Mouse (Mus musculus) erythroblast, embryonic 14.5 days (primary cell): ENCODE measurements around the gene Tnks2. TPM values are rescaled to one million over a fixed set of nuclear protein-coding genes. Genes with fewer than 3 reads are reported as not detected.
A peak's percentile ranks its signal among the peaks of the same experiment; 100 is the strongest.

Source experiments
- H3K27me3 ChIP-seq: 2 replicates; pipeline ENCODE4 v1.6.1; 2012; ENCODE audit warnings: inconsistent platforms; ENCODE audit not compliant: control insufficient read depth
- H3K36me3 ChIP-seq: 2 replicates; pipeline ENCODE4 v1.6.1; 2012; ENCODE audit warnings: mild to moderate bottlenecking, inconsistent platforms; ENCODE audit not compliant: control insufficient read depth
- H3K4me1 ChIP-seq: 2 replicates; pipeline ENCODE4 v1.6.1; 2012; ENCODE audit warnings: inconsistent platforms; ENCODE audit not compliant: control insufficient read depth
- H3K4me3 ChIP-seq: replicated peaks from 2 replicates; pipeline ENCODE3; 2012; ENCODE audit warnings: moderate library complexity, mild to moderate bottlenecking, inconsistent platforms
- H3K9me3 ChIP-seq: 2 replicates; pipeline ENCODE4 v1.6.1; 2012; ENCODE audit warnings: low read length, inconsistent platforms, mixed read lengths; ENCODE audit not compliant: control insufficient read depth
- GATA1 ChIP-seq: IDR thresholded peaks from 2 replicates; pipeline ENCODE4 v1.6.1; 2012; ENCODE audit warnings: low read length, inconsistent platforms, mixed read lengths
- TAL1 ChIP-seq: IDR thresholded peaks from 3 replicates; pipeline ENCODE4 v1.6.1; 2012; ENCODE audit warnings: low read length, inconsistent platforms, mixed read lengths
- polyA plus RNA-seq: library from polyadenylated mRNA; stranded (reverse); fragments of >175 nt; gene quantifications from 2 replicates; pipeline ENCODE4 v1.2.3, GENCODE M21; 2012

The Tnks2 gene
- polyA plus RNA-seq, 1 experiment, result 0.34 TPM

DNA sequence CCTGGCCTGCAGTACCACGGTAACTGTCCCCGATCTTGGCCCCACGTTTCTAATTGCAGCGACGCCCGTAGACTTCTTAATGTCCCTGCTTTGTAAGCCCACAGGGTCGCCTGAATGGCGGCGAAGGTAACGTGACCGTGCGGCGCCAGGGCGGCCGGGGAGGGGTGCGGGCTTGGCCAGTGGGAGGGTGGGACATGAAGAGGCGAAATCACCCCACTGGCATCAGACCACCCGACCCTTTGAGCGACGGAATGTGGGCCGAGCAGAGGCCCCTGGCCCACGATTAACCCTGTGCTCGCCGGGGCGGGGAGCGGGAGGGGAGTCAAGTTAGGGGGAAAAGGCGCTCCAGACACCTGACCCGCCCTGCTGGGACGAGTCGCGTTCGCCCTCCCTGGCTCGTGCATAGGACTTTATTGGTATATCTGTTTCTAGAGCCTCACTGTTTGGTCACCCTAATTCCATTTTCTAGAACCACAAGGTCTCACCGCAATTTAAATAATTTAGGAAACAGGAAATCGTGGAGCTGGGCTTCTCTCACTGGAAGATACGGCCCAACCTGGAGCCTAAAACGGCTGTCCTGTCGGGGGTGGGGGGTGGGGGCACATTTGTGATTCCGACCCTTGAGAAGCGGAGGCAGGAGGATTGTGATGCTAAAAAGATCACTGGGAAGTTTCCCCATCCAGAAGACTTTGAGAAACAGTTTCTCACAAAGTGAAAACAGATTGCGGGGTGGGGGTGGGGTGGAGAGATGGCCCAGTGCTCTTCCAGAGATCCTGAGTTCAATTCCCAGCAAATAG is 70.4 kb downstream of the Tnks2 start:
- no peak for TF ChIP-seq GATA1
- TF ChIP-seq TAL1, result no peak
- Histone ChIP-seq H3K27me3 (peaks cover 40% of the 10 kb centered on the region), H3K36me3 (no peaks in the 10 kb centered on the region), H3K4me1 (peaks cover 8% of the 10 kb centered on the region), H3K9me3 (no peaks in the 10 kb centered on the region), H3K4me3 (peak overlapping the region; percentile 60)

GRCm38 (mm10) chr19:36909150-36909549 is 75.1 kb downstream of the Tnks2 start:
- H3K36me3 ChIP-seq, result no peaks in the 10 kb centered on the region
- H3K9me3 ChIP-seq, result no peaks in the 10 kb centered on the region
- peaks cover 5% of the 10 kb centered on the region for H3K4me1 ChIP-seq
- no peak overlapping the region for H3K4me3 ChIP-seq
- H3K27me3 ChIP-seq, result peaks cover 40% of the 10 kb centered on the region
- TF ChIP-seq GATA1, result no peak
- TF ChIP-seq TAL1, result no peak

DNA sequence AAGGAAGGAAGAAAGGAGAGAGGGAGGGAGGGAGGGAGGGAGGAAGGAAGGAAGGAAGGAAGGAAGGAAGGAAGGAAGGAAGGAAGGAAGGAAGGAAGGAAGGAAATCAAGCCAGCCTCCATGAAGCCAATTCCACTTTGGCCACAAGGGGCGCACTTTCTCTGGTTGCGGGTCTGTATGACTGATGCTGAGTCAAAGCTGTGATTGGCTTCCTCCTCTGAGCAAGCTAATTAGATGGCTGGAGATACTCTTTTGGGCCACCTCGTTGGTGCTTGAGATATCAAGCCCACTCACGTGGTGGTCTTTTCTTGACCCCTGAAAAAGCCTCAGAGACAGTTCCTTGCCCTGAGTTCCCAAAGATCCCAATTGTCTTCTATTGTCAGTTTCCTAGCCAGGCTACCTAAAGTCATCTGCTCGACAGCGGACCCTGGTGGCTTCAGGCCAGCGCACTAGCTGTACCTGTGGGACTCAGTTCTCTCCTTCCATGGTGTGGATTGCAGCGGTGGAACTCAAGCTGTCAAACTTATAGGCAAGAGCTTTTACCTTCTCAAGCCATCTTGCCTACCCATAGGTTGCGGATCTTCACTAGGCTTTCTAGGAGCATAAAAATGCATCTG is 75.8 kb downstream of the Tnks2 start:
- Histone ChIP-seq H3K4me3 (no peak overlapping the region), H3K27me3 (peaks cover 34% of the 10 kb centered on the region), H3K4me1 (no peaks in the 10 kb centered on the region; the same call in 1 of the 2 replicates), H3K9me3 (no peaks in the 10 kb centered on the region), H3K36me3 (no peaks in the 10 kb centered on the region)
- TF ChIP-seq TAL1 (no peak), GATA1 (no peak)

DNA sequence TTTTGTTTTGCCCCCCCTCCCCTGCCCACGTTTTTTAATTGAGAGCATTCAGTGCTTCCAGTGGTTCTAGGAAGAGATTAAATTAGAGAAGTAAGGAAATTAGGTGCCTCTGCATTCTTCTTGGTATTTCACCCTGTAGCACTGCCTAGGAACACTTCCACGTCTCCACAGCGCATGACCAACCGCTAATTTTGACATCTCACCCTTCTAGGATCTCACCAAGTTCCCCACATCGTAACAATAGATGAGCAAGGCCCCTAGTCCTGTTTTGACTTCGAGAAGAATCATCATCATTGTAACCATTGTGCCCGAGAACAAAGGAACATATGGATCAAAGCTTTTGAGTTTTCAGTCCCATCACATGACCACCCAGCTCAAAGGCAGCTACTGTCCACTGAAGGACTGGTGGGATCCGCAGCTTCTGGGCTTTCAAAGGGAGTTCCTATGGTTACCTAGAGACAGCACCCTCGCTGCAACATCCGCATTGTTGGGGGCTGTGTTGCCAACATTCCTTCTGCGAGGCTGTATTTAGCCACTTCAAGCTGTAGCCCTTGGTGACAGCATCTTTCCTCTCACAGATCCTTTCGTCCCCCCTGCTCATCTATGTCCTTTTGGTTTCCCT is 76.5 kb downstream of the Tnks2 start:
- no peak for TF ChIP-seq TAL1
- no peak for TF ChIP-seq GATA1

DNA sequence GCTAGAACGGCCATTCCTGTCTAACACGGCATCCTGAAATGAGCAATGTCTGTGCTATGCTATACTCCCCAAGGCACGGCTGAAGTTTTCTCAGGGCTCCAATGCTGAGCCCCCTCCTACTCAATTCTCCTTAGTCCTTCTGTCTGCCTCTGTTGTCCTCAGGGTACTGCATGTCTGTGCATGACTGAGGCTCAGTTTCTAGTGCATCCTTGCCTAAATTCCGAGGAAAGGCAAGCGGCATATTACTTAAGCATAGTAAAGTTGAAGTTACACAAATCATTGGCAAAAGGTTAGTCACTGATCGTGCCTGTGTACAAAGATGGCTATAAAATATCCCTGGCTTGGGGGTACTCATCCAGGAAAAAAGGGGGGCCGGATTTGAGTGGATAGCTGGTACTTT is 79.0 kb downstream of the Tnks2 start:
- Histone ChIP-seq H3K36me3 (no peaks in the 10 kb centered on the region), H3K4me3 (no peak overlapping the region), H3K9me3 (no peaks in the 10 kb centered on the region), H3K4me1 (peaks cover 5% of the 10 kb centered on the region), H3K27me3 (peaks cover 50% of the 10 kb centered on the region)
- no peak for TF ChIP-seq TAL1
- TF ChIP-seq GATA1, result no peak

More for the DNA sequence above, 76.5 kb downstream of the Tnks2 start:
- H3K27me3 ChIP-seq, result peaks cover 31% of the 10 kb centered on the region
- no peaks in the 10 kb centered on the region for H3K9me3 ChIP-seq
- no peaks in the 10 kb centered on the region for H3K36me3 ChIP-seq
- H3K4me1 ChIP-seq, result no peaks in the 10 kb centered on the region; the same call in 1 of the 2 replicates
- H3K4me3 ChIP-seq, result no peak overlapping the region

DNA sequence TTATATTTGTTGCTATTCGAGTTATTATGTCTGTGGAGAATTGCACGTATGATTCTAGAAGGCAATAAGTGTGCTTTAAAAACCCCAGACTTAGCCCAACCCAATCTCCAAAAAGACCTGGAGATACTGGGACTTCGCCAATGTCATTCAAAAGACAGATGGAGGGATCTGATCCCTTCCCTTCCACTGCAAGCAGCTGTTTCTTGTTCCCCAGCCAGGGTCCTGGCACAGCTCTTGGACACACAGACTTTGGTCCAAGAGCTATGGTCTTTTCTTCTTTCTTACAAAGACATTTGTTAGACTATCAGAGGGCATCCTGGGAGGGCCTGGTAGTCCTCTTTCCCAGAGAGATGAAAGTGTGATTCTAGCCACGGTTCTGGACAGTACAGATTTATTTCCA is 82.2 kb downstream of the Tnks2 start:
- H3K4me1 ChIP-seq, result peaks cover 23% of the 10 kb centered on the region
- no peak overlapping the region for H3K4me3 ChIP-seq
- H3K9me3 ChIP-seq, result no peaks in the 10 kb centered on the region
- TF ChIP-seq TAL1, result no peak
- TF ChIP-seq GATA1, result no peak
- no peaks in the 10 kb centered on the region for H3K36me3 ChIP-seq
- peaks cover 56% of the 10 kb centered on the region for H3K27me3 ChIP-seq

DNA sequence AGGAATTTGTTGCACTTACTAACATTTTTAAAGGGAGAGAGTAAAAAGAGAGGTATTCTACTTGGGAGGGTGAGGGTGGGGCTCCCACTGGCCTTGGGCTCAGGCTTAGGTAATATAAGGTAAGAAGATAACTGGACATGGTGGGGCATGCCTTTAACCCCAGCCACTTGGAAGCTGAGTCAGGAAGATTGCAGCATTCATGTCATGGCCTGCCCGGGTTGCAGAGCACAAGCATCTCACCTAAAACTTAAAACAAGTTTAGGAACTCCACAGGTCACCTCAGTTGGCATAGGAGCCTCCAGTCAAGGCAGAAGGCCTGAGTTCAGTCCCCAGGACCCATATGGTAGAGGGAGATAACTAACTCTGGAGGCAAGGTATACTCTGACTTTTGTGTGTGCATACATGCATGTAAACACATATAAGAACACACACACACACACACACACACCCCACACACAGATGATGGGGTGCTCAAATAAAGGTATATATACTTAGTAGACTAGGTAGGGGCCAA is 82.9 kb downstream of the Tnks2 start:
- Histone ChIP-seq H3K27me3 (peaks cover 50% of the 10 kb centered on the region), H3K36me3 (no peaks in the 10 kb centered on the region), H3K4me1 (peaks cover 23% of the 10 kb centered on the region), H3K4me3 (no peak overlapping the region), H3K9me3 (no peaks in the 10 kb centered on the region)
- no peak for TF ChIP-seq GATA1

DNA sequence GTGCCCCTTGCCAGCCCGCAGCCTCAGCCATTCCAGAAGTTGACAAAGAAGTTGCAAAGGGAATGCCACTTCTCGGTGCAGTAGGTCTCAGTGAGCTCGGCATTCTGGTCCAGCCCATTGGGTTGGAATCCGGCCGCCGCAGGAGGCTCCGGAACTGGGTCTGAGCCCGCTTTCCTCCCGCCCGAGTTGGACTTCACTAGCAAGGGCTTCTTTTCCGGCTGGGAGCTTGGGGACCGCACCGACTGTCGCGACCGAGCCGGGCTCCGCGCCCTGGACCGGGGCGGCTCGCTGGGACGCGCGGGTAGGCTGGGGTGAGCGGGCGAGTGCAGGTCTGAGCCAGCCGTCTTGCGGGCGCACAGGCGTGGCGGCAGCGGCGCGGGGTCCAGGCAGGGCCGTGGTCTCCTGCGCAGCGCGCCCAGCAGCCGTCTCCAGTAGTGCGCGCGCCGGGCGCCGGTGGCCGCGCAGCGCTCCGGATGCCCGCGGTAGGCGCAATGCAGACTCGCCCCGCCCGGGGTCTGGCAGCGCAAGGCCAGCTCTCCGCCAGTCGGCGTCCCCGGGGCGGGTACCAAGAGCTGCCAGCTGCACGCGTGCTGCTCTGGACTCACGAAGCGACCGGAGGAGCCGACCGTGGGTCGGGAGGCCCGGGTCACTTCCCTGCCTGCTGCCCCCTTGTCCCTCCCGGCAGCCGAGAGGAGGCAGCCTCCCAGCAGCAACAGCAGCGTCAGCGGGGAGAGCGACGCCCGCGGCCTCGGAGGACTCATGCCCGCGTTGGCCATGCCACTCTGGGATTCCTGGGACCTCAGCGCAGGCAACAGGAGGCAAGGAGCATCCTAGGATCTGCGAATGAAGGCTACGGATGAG is 84.6 kb downstream of the Tnks2 start:
- Histone ChIP-seq H3K9me3 (no peaks in the 10 kb centered on the region), H3K4me1 (peaks cover 27% of the 10 kb centered on the region), H3K27me3 (peaks cover 43% of the 10 kb centered on the region), H3K4me3 (peak overlapping the region; percentile 75), H3K36me3 (no peaks in the 10 kb centered on the region)
- no peak for TF ChIP-seq TAL1
- TF ChIP-seq GATA1, result no peak

- no peak for TF ChIP-seq TAL1
- TF ChIP-seq GATA1, result no peak
- H3K36me3 ChIP-seq, result no peaks in the 10 kb centered on the region
Observed at GRCm38 (mm10) chr19:36919466-36919865, 85.4 kb downstream of the Tnks2 start, which contains the start of gene Fgfbp3. TSS of gene Fgfbp3 (minus strand) at chr19:36919615.

More at GRCm38 (mm10) chr19:36919466-36919865, 85.4 kb downstream of the Tnks2 start, which contains the start of gene Fgfbp3:
- H3K27me3 ChIP-seq, result peaks cover 43% of the 10 kb centered on the region
- H3K4me3 ChIP-seq, result peak within 1 kb of the TSS; percentile 75
- peaks cover 27% of the 10 kb centered on the region for H3K4me1 ChIP-seq
- no peaks in the 10 kb centered on the region for H3K9me3 ChIP-seq
